Mouse (Mus musculus): Measurements from ENCODE around the gene Tas2r118. TPM values are rescaled to one million over a fixed set of nuclear protein-coding genes. Genes with fewer than 3 reads are reported as not detected.
A peak's percentile ranks its signal among the peaks of the same experiment; 100 is the strongest.

Tas2r118 gene
- polyA plus RNA-seq, 1 experiment from 2014 or later, result not detected

DNA sequence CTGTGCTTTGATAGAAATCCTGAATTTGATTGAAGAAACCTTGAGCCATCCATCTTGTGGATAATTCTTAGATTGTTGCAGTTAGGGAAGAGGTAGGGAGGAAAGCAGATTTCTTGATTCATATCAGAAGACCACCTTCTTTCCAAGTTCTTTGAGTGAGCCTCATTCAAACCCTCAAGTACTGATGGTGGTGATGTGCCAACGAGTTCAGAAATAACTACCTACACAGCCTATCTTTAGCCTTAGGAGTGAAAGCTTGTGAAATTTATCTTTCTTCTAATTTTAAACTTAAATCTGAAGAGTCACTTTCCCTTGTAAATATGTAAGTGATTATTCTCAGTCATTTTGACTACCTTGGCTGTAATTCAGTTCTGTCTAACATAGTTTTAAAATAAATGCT, 6.1 kb downstream of the Tas2r118 start:
- H3K9me3 ChIP-seq (replicated peaks; ENCODE audit: low read length), result no peaks in the 10 kb centered on the region
- H3K4me2 ChIP-seq (ENCODE audit: low read length), result no peak overlapping the region
- no peak overlapping the region for H3K27ac ChIP-seq
- H3K36me3 ChIP-seq (ENCODE audit: insufficient read depth, low read length), result no peaks in the 10 kb centered on the region
- WGBS, result 77% methylated on average over 1 of the region's 1 CpGs
- no peaks in the 10 kb centered on the region for H3K4me1 ChIP-seq (replicated peaks; ENCODE audit: insufficient read depth, low read length)
- TF ChIP-seq CTCF (IDR thresholded peaks at IDR 0.05; ENCODE audit: low read depth), result no peak
- no peaks in the 10 kb centered on the region for H3K27me3 ChIP-seq (ENCODE audit: insufficient read depth, low read length)
- ATAC-seq (replicated peaks; ENCODE audit: low FRiP score, low read depth), result no peak
- DNase-seq (ENCODE audit: low spot score), result no peak
- H3K4me3 ChIP-seq (replicated peaks; ENCODE audit: low read depth, low read length), result no peak overlapping the region
- no peak overlapping the region for H3K9ac ChIP-seq (ENCODE audit: low read depth, low read length)

DNA sequence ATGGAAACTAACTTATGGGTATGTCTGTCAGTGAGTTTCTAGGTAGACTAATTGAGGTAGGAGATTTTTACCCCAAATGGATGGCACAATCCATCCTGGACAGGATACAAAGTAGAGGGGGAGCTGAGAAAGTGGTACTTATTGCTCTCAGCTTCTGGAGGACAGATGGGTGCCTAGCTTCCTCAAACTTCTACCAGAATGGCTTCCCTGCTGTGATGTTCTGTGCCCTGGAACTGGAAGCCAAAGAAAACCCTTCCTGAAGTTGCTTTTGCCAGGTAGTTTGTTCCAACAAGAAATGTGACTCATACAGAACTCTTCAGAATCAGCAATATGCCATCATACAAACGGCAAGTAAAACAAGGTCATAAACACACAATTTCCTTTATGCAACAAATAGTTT, 29.1 kb downstream of the Tas2r118 start:
- Histone ChIP-seq H3K36me3 (ENCODE audit: insufficient read depth, low read length) (no peaks in the 10 kb centered on the region), H3K9ac (ENCODE audit: low read depth, low read length) (no peak overlapping the region), H3K4me1 (replicated peaks; ENCODE audit: insufficient read depth, low read length) (no peaks in the 10 kb centered on the region), H3K27ac (no peak overlapping the region), H3K4me3 (replicated peaks; ENCODE audit: low read depth, low read length) (no peak overlapping the region), H3K27me3 (ENCODE audit: insufficient read depth, low read length) (no peaks in the 10 kb centered on the region), H3K9me3 (replicated peaks; ENCODE audit: low read length) (no peaks in the 10 kb centered on the region), H3K4me2 (ENCODE audit: low read length) (no peak overlapping the region)
- WGBS, result 90% methylated on average over 1 of the region's 1 CpGs
- no peak for ATAC-seq (replicated peaks; ENCODE audit: low FRiP score, low read depth)
- DNase-seq (ENCODE audit: low spot score), result no peak
- TF ChIP-seq CTCF (IDR thresholded peaks at IDR 0.05; ENCODE audit: low read depth), result no peak

DNA sequence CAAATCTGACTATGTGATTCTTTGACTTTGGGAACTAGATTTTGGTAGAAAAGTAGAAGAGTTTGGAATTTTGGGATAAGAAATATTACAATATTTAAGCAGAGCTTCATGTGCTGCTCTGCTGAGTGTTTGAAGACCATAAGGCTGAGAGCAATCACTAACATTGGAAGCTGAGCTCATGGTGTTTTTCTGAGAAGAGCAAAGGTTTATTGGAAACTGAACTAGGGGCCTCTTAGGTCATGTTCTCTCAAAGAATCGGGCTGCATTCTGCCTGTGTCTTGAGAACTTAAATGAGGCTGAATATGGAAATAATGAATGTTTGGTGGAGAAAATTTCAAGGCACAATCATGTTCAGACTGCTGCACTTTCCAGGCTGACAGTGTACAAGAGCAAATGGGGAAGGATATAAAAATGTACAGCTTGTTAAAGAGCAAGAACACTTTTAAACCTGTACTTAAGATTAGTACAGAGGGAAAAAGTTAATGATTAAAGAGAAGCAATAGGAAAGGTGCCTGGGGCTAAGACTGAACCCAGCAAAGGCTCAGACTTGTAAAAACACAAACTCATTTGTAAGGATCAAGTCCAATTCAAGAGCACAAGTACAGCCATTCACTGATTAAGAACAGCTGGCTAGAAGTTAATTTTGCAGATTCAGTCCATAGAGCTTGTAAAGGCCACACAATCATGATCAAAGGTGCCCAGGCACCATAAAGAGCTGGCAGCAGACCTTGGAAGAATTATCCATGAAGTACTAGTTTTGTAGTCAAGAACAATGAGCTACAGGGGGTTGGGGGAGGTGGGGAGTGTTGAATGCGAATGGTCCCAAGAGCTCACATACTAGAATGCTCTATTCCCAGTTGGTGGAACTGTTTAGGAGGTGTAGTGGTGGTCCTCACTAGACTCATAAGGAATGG, 31.0 kb downstream of the Tas2r118 start:
- DNase-seq (ENCODE audit: low spot score) (peak; percentile 51), ATAC-seq (replicated peaks; ENCODE audit: low FRiP score, low read depth) (peak; percentile 74)
- H3K4me3 ChIP-seq (replicated peaks; ENCODE audit: low read depth, low read length), result no peak overlapping the region

DNA sequence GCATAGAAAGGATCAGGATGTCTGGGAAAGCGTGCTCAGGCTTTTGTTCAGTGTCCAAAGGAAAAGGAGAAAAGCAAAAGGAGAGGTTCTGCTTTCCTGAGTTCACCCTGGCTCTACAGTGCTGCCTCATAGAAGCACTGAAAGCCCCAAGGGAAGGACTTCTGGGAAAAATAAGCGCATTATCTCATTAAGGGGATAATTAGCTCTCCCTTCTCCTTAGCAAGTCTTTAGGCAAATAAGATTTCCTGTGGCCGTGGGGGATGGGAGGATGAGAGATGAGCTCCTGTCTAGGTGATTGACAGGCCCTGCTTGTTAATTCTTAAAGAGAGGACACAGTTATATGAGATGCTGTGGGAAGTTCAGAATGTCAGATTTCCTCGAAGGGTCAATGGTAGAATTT, 33.4 kb downstream of the Tas2r118 start:
- Histone ChIP-seq H3K4me2 (ENCODE audit: low read length) (no peak overlapping the region), H3K9me3 (replicated peaks; ENCODE audit: low read length) (no peaks in the 10 kb centered on the region), H3K36me3 (ENCODE audit: insufficient read depth, low read length) (no peaks in the 10 kb centered on the region), H3K27ac (no peak overlapping the region), H3K9ac (ENCODE audit: low read depth, low read length) (no peak overlapping the region), H3K4me1 (replicated peaks; ENCODE audit: insufficient read depth, low read length) (no peaks in the 10 kb centered on the region), H3K4me3 (replicated peaks; ENCODE audit: low read depth, low read length) (no peak overlapping the region), H3K27me3 (ENCODE audit: insufficient read depth, low read length) (no peaks in the 10 kb centered on the region)
- no peak for TF ChIP-seq CTCF (IDR thresholded peaks at IDR 0.05; ENCODE audit: low read depth)
- WGBS, result 74% methylated on average over 4 of the region's 4 CpGs
- ATAC-seq (replicated peaks; ENCODE audit: low FRiP score, low read depth) (no peak), DNase-seq (ENCODE audit: low spot score) (no peak)

More for the DNA sequence above, 31.0 kb downstream of the Tas2r118 start:
- Histone ChIP-seq H3K4me2 (ENCODE audit: low read length) (no peak overlapping the region), H3K4me1 (replicated peaks; ENCODE audit: insufficient read depth, low read length) (no peaks in the 10 kb centered on the region), H3K27ac (peak overlapping the region; percentile 19; the same call in 1 of the 2 replicates), H3K9me3 (replicated peaks; ENCODE audit: low read length) (no peaks in the 10 kb centered on the region), H3K9ac (ENCODE audit: low read depth, low read length) (no peak overlapping the region), H3K27me3 (ENCODE audit: insufficient read depth, low read length) (no peaks in the 10 kb centered on the region), H3K36me3 (ENCODE audit: insufficient read depth, low read length) (no peaks in the 10 kb centered on the region)
- TF ChIP-seq CTCF (IDR thresholded peaks at IDR 0.05; ENCODE audit: low read depth), result no peak
- 63% methylated on average over 2 of the region's 2 CpGs for WGBS

DNA sequence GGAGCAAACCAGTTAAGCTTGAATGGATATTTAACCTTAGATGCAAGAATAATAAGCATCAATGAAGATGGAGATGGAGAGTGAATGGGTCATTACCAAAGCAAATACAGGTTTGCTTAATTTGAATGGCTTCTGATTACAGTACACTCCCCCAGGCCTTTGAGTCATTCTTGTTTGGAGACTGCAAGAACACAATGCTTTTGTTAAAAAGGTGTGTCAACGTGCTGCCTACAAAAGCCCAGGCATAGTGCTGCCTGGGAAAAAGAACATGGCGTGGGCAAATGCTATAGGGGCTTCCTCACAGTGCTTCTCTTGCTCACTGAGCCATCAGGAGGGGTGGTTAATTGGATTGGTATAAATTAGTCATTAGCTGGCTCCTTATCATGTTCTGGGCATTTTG, 46.1 kb downstream of the Tas2r118 start:
- Histone ChIP-seq H3K36me3 (ENCODE audit: insufficient read depth, low read length) (no peaks in the 10 kb centered on the region), H3K4me1 (replicated peaks; ENCODE audit: insufficient read depth, low read length) (no peaks in the 10 kb centered on the region), H3K9me3 (replicated peaks; ENCODE audit: low read length) (no peaks in the 10 kb centered on the region), H3K4me3 (replicated peaks; ENCODE audit: low read depth, low read length) (no peak overlapping the region), H3K27me3 (ENCODE audit: insufficient read depth, low read length) (no peaks in the 10 kb centered on the region), H3K27ac (no peak overlapping the region), H3K4me2 (ENCODE audit: low read length) (no peak overlapping the region), H3K9ac (ENCODE audit: low read depth, low read length) (no peak overlapping the region)
- ATAC-seq (replicated peaks; ENCODE audit: low FRiP score, low read depth) (no peak), DNase-seq (ENCODE audit: low spot score) (peak; percentile 24)
- no peak for TF ChIP-seq CTCF (IDR thresholded peaks at IDR 0.05; ENCODE audit: low read depth)
- 36% methylated on average over 2 of the region's 2 CpGs for WGBS

Other genes with a start within 250 kb of the Tas2r118 start
- gene Cadps2, start 130.6 kb downstream of the Tas2r118 start, polyA plus RNA-seq (2015; fragmentation: Nextera tagmentation; extraction: Ambion mirVana), result 9.1 and 10.1 TPM in 2 replicates
- gene Slc13a1, start 198.0 kb upstream of the Tas2r118 start, polyA plus RNA-seq (2015; fragmentation: Nextera tagmentation; extraction: Ambion mirVana), result 7.9 and 9.6 TPM in 2 replicates